Mouse (Mus musculus): ENCODE measurements around the gene Fndc3b.
"Not testable (repeated sequence)": the region's sequence is repeated elsewhere in the genome, so short reads cannot be mapped to it uniquely, and the experiment has no call there.

Fndc3b gene

GRCm38 (mm10) chr3:27413566-27413965 lies 297.5 kb downstream of the Fndc3b start:
- DNase-seq (ENCODE audit: low read depth) = no peak

GRCm38 (mm10) chr3:27411286-27411685 lies 299.8 kb downstream of the Fndc3b start:
- DNase-seq (ENCODE audit: low read depth) = no peak

- no peak for DNase-seq (ENCODE audit: low read depth)
Measured at GRCm38 (mm10) chr3:27408564-27408963, 302.5 kb downstream of the Fndc3b start.

- DNase-seq (ENCODE audit: low read depth) = no peak
Measured at GRCm38 (mm10) chr3:27406440-27406839, 304.7 kb downstream of the Fndc3b start.

- DNase-seq (ENCODE audit: low read depth) = not testable (repeated sequence)
Measured at GRCm38 (mm10) chr3:27400996-27401395, 310.1 kb downstream of the Fndc3b start.

- DNase-seq (ENCODE audit: low read depth) = no peak
Measured at GRCm38 (mm10) chr3:27389923-27390322, 321.2 kb downstream of the Fndc3b start.

GRCm38 (mm10) chr3:27384836-27385235 lies 326.3 kb downstream of the Fndc3b start:
- DNase-seq (ENCODE audit: low read depth) = no peak

- DNase-seq (ENCODE audit: low read depth) = no peak
Measured at GRCm38 (mm10) chr3:27377935-27378334, 333.2 kb downstream of the Fndc3b start.

GRCm38 (mm10) chr3:27374396-27374795 lies 336.7 kb downstream of the Fndc3b start:
- DNase-seq (ENCODE audit: low read depth) = no peak

- no peak for DNase-seq (ENCODE audit: low read depth)
Measured at GRCm38 (mm10) chr3:27371725-27372650, 339.1 kb downstream of the Fndc3b start.

GRCm38 (mm10) chr3:27371276-27371621 lies 339.9 kb downstream of the Fndc3b start, which contains the start of gene Ghsr:
Ghsr (plus strand) TSS chr3:27371351.
- DNase-seq (ENCODE audit: low read depth) = no peak

- DNase-seq (ENCODE audit: low read depth) = no peak
Measured at GRCm38 (mm10) chr3:27370582-27371275, 340.4 kb downstream of the Fndc3b start.

GRCm38 (mm10) chr3:27370125-27370524 lies 341.0 kb downstream of the Fndc3b start:
- DNase-seq (ENCODE audit: low read depth) = peak; percentile 40
